Mouse (Mus musculus) liver, adult 2 months (tissue): ENCODE data around the gene Pgm2. TPM values are rescaled to one million over a fixed set of nuclear protein-coding genes. Genes with fewer than 3 reads are reported as not detected.

Source experiments
- DNase-seq: peaks from one replicate; pipeline ENCODE4 v3.0.0-alpha.2; 2011; ENCODE audit warnings: low read depth, low spot score; ENCODE audit errors: extremely low read depth
- H3K27ac ChIP-seq: fragments of 200-500 bp; replicated peaks from 2 replicates; pipeline ENCODE4 v1.5.1; 2012; ENCODE audit warnings: low read depth, mild to moderate bottlenecking, control low read depth, inconsistent platforms, low read length; ENCODE audit not compliant: insufficient read depth
- H3K27me3 ChIP-seq: fragments of 200-500 bp; 2 replicates; pipeline ENCODE4 v1.6.1; 2012; ENCODE audit warnings: mild to moderate bottlenecking, moderate library complexity, low read length, inconsistent platforms; ENCODE audit not compliant: control insufficient read depth, insufficient read depth
- H3K36me3 ChIP-seq: fragments of 200-500 bp; 2 replicates; pipeline ENCODE4 v1.6.1; 2012; ENCODE audit warnings: low read length, inconsistent platforms; ENCODE audit not compliant: control insufficient read depth, insufficient read depth
- H3K4me1 ChIP-seq: fragments of 200-500 bp; 2 replicates; pipeline ENCODE4 v1.6.1; 2011; ENCODE audit warnings: low read length; ENCODE audit not compliant: control insufficient read depth, insufficient read depth
- H3K4me3 ChIP-seq: fragments of 200-500 bp; 2 replicates; pipeline ENCODE4 v1.5.1; 2011; ENCODE audit warnings: low read depth, mild to moderate bottlenecking, control low read depth, low read length, moderate library complexity; ENCODE audit not compliant: insufficient read depth
- H3K79me2 ChIP-seq: fragments of 200-500 bp; 2 replicates; pipeline ENCODE4 v1.6.1; 2012; ENCODE audit warnings: inconsistent platforms, mild to moderate bottlenecking, low read length, moderate library complexity; ENCODE audit not compliant: control insufficient read depth, insufficient read depth
- H3K9ac ChIP-seq: fragments of 200-500 bp; 2 replicates; pipeline ENCODE4 v1.6.1; 2012; ENCODE audit warnings: low read depth, mild to moderate bottlenecking, control low read depth, inconsistent platforms, low read length
- CTCF ChIP-seq: fragments of 200-500 bp; IDR thresholded peaks from 2 replicates; pipeline ENCODE4 v1.5.1; 2011; ENCODE audit warnings: low read depth, low read length, control low read depth
- POLR2A ChIP-seq: fragments of 200-500 bp; IDR thresholded peaks from 2 replicates; pipeline ENCODE4 v1.6.1; 2011; ENCODE audit warnings: low read length, control low read depth; ENCODE audit not compliant: insufficient read depth; ENCODE audit errors: extremely low read depth
- WGBS: fragments of 180-500 bp; shearing (Covaris S2); methylation state at CpG from one replicate; pipeline ENCODE4 v1.1.7; 2018; 5-methylcytosine and 5-hydroxymethylcytosine counted together
- polyA plus RNA-seq: library from polyadenylated mRNA; depleted of rRNA; stranded (reverse); fragments of >200 nt; gene quantifications from 2 replicates; pipeline ENCODE4 v1.2.3, GENCODE M21; 2012
- total RNA-seq: library from RNA; depleted of rRNA; stranded (reverse); fragments of >200 nt; gene quantifications from 2 replicates; pipeline ENCODE4 v1.2.3, GENCODE M21; 2014

Gene Pgm2
- total and polyA plus RNA-seq, 2 experiments: 2.4 to 5.9 TPM

DNA sequence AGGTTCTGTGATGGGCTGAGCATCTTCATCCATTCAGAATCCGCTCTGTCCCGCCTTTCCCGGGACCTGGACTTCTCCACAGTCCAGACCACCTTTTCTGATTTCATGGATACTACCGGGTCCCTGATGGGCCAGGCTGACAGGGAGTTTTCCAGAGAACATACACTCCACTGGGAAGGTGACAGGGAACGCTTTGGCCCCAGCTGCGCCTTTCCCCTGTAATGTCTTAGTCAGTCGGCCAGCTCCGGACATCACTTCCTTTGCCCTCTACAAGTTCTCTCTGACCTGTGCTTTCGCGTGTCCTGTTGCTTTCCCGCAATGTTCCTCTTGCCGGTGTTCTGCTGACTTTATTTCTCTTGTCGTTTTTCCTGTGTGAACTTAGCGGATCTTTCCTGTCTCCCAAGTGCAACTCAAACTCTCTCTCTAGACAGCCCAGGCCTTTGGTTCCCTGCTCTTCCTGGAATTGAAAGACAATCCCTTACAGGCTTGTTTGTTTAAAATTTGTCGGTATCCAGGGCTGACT, 660 bp downstream of the Pgm2 start:
- H3K79me2 ChIP-seq: no peaks in the 10 kb centered on the region
- H3K4me3 ChIP-seq: peak overlapping the region; percentile 82
- TF ChIP-seq POLR2A (no peak), CTCF (no peak)
- no peak for DNase-seq
- H3K27ac ChIP-seq: peak overlapping the region; percentile 37
- H3K27me3 ChIP-seq: no peaks in the 10 kb centered on the region
- H3K9ac ChIP-seq: peak overlapping the region; percentile 80
- no peaks in the 10 kb centered on the region for H3K4me1 ChIP-seq
- 14% methylated on average over 15 of the region's 15 CpGs for WGBS
- H3K36me3 ChIP-seq: peaks cover 3% of the 10 kb centered on the region; the same call in 1 of the 2 replicates

DNA sequence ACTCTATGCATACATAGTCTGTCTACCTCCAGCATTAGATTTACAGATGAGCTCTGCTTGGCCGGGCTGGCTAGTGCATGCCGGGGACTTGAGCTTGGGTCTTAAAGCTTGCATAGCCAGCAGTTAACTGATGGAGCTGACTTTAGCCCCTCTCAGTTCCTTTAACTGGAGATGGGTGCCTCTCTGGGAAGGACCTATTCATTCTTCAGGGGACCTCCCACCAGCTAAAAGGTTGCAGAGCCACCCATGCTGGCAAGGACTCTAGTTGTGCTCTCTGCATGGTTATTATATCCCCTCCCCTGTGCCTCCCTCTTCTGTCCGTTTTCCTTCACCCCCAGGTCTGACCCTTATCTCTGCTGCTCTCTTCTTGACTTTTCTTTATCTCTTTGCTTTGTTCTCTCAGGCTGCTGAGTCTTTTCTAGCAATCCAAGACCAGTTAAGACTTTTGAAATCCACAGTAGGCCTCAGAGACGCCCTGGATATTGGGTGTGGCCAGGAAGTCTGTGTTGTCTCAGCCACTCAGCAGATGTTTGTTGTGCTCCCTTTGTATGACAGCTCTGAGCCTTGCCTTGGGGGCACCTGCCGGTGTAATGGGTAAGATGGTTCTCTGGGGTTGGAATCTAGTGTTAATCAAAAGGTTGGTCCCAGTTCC, 2.7 kb downstream of the Pgm2 start:
- Histone ChIP-seq H3K4me3 (no peak overlapping the region), H3K36me3 (peaks cover 6% of the 10 kb centered on the region), H3K27ac (no peak overlapping the region), H3K4me1 (no peaks in the 10 kb centered on the region), H3K9ac (no peak overlapping the region), H3K27me3 (no peaks in the 10 kb centered on the region), H3K79me2 (no peaks in the 10 kb centered on the region)
- WGBS: 80% methylated on average over 5 of the region's 5 CpGs
- no peak for DNase-seq
- TF ChIP-seq POLR2A (no peak), CTCF (no peak)

DNA sequence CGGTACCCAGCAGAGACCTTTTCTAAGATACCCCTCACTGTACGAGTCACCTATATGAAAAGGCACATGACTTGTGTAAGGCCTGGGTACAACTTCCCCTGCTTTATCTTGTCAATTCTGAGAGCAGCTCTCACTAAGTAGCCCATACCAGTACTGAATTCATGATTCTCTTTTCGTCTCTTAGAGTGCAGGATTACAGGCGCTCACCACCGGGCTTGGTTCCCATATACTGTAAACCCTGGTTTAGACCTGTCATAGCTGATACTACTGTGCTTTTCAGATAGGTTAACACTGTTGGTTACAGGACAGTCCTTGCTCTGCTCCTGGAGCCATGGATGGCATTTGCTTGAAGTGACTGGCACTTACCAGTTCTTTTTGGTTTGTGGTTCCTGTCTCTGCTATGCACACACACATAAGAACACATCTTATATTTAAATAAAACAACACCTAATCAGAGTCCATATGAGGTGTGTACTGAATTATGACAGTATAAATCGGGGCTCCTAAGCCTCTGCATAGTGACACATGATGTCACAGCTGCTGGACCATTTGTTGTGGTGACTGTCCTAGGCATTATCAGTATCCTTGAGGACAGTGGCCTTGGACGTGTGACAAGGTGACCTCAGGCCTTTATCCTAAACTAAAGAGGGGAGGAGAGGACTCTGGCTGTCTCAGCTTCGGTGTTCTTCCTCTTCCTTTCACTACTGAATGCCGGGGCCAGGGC, 9.4 kb downstream of the Pgm2 start:
- Histone ChIP-seq H3K36me3 (peaks cover 6% of the 10 kb centered on the region), H3K27me3 (no peaks in the 10 kb centered on the region), H3K27ac (no peak overlapping the region), H3K9ac (no peak overlapping the region), H3K4me1 (no peaks in the 10 kb centered on the region), H3K4me3 (no peak overlapping the region), H3K79me2 (no peaks in the 10 kb centered on the region)
- DNase-seq: peak; percentile 19
- TF ChIP-seq CTCF: no peak
- TF ChIP-seq POLR2A: no peak
- WGBS: 85% methylated on average over 9 of the region's 9 CpGs

DNA sequence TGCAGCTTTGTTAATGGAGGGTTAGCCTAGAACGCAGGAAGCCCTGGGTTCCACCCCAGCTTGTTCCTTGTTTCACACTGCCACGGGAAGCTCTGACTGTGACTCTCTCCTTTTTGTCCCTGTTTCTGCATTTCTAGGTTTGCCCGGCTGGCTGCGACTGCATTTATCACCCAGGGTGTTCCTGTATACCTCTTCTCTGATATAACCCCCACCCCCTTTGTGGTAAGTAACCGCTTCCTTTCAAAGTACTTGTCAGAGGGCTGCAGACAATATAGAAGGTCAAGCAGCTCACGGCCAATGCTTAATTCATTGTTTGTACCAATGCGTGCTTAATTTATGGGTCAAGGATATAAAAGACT, 9.9 kb downstream of the Pgm2 start:
- no peak overlapping the region for H3K4me3 ChIP-seq
- no peak overlapping the region for H3K9ac ChIP-seq
- no peaks in the 10 kb centered on the region for H3K79me2 ChIP-seq
- no peak overlapping the region for H3K27ac ChIP-seq
- TF ChIP-seq POLR2A (no peak), CTCF (no peak)
- WGBS: 81% methylated on average over 7 of the region's 7 CpGs
- no peaks in the 10 kb centered on the region for H3K27me3 ChIP-seq
- DNase-seq: no peak
- H3K36me3 ChIP-seq: peaks cover 3% of the 10 kb centered on the region
- no peaks in the 10 kb centered on the region for H3K4me1 ChIP-seq

DNA sequence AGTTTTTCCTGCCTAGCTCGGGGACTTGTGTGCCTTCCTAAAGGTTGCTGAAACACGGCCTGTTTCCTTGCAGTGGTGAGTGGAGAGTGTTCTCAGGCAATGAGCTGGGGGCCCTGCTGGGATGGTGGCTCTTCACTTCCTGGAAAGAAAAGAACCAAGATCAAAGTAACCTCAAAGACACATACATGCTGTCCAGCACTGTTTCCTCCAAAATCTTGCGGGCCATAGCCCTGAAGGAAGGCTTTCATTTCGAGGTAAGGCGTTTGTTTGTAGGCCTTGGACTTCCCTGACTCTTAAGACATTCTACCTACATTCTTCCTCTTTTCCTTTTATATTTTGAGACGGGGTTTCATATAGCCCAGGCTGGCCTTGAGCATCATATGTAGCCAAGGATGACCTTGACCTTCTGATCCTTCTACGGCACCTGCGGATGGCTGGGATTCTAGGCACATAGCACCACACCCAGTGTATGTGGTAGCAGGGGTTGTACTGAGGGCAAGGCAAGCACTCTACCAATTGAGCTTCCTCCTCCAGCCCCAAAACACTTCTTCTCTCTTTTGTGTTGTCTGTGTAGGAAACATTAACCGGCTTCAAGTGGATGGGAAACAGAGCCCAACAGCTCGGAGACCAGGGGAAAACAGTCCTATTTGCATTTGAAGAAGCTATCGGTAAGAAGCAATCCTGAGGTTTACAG, 15.0 kb downstream of the Pgm2 start:
- DNase-seq: no peak
- no peaks in the 10 kb centered on the region for H3K4me1 ChIP-seq
- no peak overlapping the region for H3K4me3 ChIP-seq
- H3K36me3 ChIP-seq: peaks cover 4% of the 10 kb centered on the region; the same call in 1 of the 2 replicates
- 93% methylated on average over 11 of the region's 11 CpGs for WGBS
- no peak overlapping the region for H3K9ac ChIP-seq
- H3K79me2 ChIP-seq: no peaks in the 10 kb centered on the region
- no peaks in the 10 kb centered on the region for H3K27me3 ChIP-seq
- H3K27ac ChIP-seq: no peak overlapping the region
- TF ChIP-seq POLR2A (no peak), CTCF (no peak)
